Mouse (Mus musculus) midbrain, embryonic 16.5 days (tissue): Measurements from ENCODE around the gene Exoc1. TPM values are rescaled to one million over a fixed set of nuclear protein-coding genes. Genes with fewer than 3 reads are reported as not detected.

Source experiments
- ATAC-seq: fragments of 200-750 bp; cut with Nextera tagmentation; 2 replicates; pipeline ENCODE4 v1.8.0; 2017; ENCODE audit warnings: moderate TSS enrichment
- H3K27ac ChIP-seq: fragments of 300-500 bp; sonication (generic); 2 replicates; pipeline ENCODE4 v1.5.1; 2014; ENCODE audit warnings: mild to moderate bottlenecking, low read length, mixed read lengths
- H3K27me3 ChIP-seq: fragments of 300-500 bp; sonication (generic); 2 replicates; pipeline ENCODE4 v1.6.1; 2014; ENCODE audit warnings: low read depth, low read length, mixed read lengths; ENCODE audit not compliant: control insufficient read depth, insufficient read depth
- H3K36me3 ChIP-seq: fragments of 300-500 bp; sonication (generic); 2 replicates; pipeline ENCODE4 v1.6.1; 2014; ENCODE audit warnings: mild to moderate bottlenecking, low read length, moderate library complexity, mixed read lengths; ENCODE audit not compliant: control insufficient read depth, insufficient read depth
- H3K4me1 ChIP-seq: fragments of 300-500 bp; sonication (generic); 2 replicates; pipeline ENCODE4 v1.6.1; 2014; ENCODE audit warnings: mild to moderate bottlenecking, low read length, mixed read lengths; ENCODE audit not compliant: control insufficient read depth, insufficient read depth
- H3K4me2 ChIP-seq: fragments of 300-500 bp; sonication (generic); 2 replicates; pipeline ENCODE4 v1.6.1; 2014; ENCODE audit warnings: mild to moderate bottlenecking, low read length, mixed read lengths
- H3K4me3 ChIP-seq: fragments of 300-500 bp; sonication (generic); 2 replicates; pipeline ENCODE4 v1.5.1; 2014; ENCODE audit warnings: low read depth, mild to moderate bottlenecking, low read length, moderate library complexity, mixed read lengths
- H3K9ac ChIP-seq: fragments of 300-500 bp; sonication (generic); 2 replicates; pipeline ENCODE4 v1.6.1; 2014; ENCODE audit warnings: low read depth, low read length, mixed read lengths
- H3K9me3 ChIP-seq: fragments of 300-500 bp; sonication (generic); replicated peaks from 2 replicates; pipeline ENCODE4 v1.6.1; 2014; ENCODE audit warnings: mild to moderate bottlenecking, low read length, mixed read lengths; ENCODE audit not compliant: control insufficient read depth, poor library complexity, severe bottlenecking
- WGBS: fragments of 180-500 bp; shearing (Covaris S2); extraction: QIAGEN DNeasy Blood & Tissue Kit; methylation state at CpG from one replicate; pipeline ENCODE4 v1.1.7; 2014; 5-methylcytosine and 5-hydroxymethylcytosine counted together
- polyA plus RNA-seq: library from polyadenylated mRNA; unstranded; fragments of >200 nt; fragmentation: Nextera tagmentation; extraction: Ambion mirVana; gene quantifications from 2 replicates; pipeline ENCODE4 v1.2.1, GENCODE M21; 2015

Gene Exoc1
- polyA plus RNA-seq, result 59.4 and 61.5 TPM in 2 replicates

DNA sequence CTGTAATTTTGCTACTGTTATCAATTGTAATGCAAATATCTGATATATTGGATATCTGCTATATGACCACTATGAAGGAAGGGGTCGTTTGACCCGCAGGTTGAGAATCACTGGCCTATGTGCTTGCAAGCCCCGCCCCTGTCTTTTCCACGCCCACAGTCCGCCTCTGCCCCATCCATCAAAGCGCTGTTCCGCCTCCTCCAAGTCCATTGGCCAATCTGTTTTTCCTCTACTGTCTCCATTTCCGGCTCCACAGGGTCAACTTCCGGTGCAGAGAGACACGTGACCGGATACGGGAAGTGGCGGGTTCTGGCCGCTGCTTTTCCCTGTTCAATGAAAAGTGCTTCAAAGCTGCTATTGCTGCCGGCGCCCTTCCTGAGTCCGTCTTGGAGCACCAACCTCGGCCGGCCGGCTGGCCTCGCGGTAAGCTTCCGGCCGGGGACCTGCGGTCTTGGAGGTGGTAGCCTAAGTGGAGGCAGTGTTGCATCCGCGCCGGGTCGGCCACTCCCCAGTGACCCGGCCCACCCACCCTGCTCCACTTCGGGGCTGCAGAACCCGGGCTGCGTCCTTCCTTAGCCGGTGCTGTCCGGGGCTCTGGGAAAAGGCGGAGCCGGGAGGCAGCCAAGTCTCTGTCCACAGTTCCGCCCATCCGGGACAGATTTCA lies at the start of gene Exoc1:
Gene Exoc1 (plus strand): TSS at position 272 of the 664 bp plus-strand sequence.
- no peaks in the 10 kb centered on the region for H3K27me3 ChIP-seq
- peak within 1 kb of the TSS; percentile 90 for H3K4me3 ChIP-seq
- WGBS, result under 1% methylated on average over 39 of the region's 39 CpGs
- H3K9me3 ChIP-seq, result no peaks in the 10 kb centered on the region
- H3K4me1 ChIP-seq, result peaks cover 15% of the 10 kb centered on the region
- H3K4me2 ChIP-seq, result peak within 1 kb of the TSS; percentile 91
- peak; percentile 100 for ATAC-seq
- H3K36me3 ChIP-seq, result 0 out of 2 replicates have a peak, but pooled peaks cover 3% of the 10 kb centered on the region
- peak within 1 kb of the TSS; percentile 86 for H3K9ac ChIP-seq
- peak within 1 kb of the TSS; percentile 83 for H3K27ac ChIP-seq

DNA sequence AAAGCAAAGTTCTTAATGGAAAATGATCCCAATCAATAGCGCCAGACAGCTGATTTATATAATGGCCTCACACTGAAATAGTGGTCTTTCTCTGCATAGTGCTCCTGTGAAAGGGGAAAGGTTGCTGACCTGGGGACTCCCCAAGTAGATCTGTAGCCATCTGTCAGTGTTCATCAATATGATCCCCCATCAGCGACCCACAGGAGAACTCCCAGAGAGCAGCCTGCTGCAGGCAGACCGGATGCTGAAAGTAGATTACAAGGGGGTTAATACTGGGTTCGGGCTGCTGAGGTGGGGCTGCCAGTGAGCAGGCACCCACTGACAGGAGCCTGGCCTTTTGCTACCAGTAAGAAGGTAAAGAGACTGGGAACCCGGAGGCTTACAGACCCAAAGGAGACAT lies 45.3 kb upstream of the Exoc1 start, which contains the start of gene Gm7271:
Gene Gm7271 (plus strand): TSS at position 230 of the 400 bp plus-strand sequence.
- Histone ChIP-seq H3K9me3 (no peaks in the 10 kb centered on the region), H3K4me1 (no peaks in the 10 kb centered on the region), H3K27me3 (no peaks in the 10 kb centered on the region), H3K4me3 (no peak within 1 kb of the TSS), H3K4me2 (no peak within 1 kb of the TSS), H3K27ac (no peak within 1 kb of the TSS), H3K36me3 (no peaks in the 10 kb centered on the region), H3K9ac (no peak within 1 kb of the TSS)
- 42% methylated on average over 5 of the region's 5 CpGs for whole genome bisulfite sequencing
- ATAC-seq, result no peak

GRCm38 (mm10) chr5:76495126-76495525 lies 34.0 kb upstream of the Exoc1 start:
- Histone ChIP-seq H3K4me3 (no peak overlapping the region), H3K9me3 (no peaks in the 10 kb centered on the region), H3K27me3 (no peaks in the 10 kb centered on the region), H3K4me1 (no peaks in the 10 kb centered on the region), H3K4me2 (no peak overlapping the region), H3K9ac (no peak overlapping the region), H3K36me3 (no peaks in the 10 kb centered on the region), H3K27ac (no peak overlapping the region)
- no peak for ATAC-seq
- 72% methylated on average over 13 of the region's 13 CpGs for WGBS

- Histone ChIP-seq H3K36me3 (no peaks in the 10 kb centered on the region), H3K4me3 (no peak overlapping the region), H3K27ac (no peak overlapping the region), H3K4me2 (no peak overlapping the region), H3K4me1 (no peaks in the 10 kb centered on the region), H3K9ac (no peak overlapping the region), H3K27me3 (no peaks in the 10 kb centered on the region), H3K9me3 (no peaks in the 10 kb centered on the region)
- ATAC-seq, result no peak
- WGBS, result 92% methylated on average over 1 of the region's 1 CpGs
Measured at GRCm38 (mm10) chr5:76522446-76522845, 6.7 kb upstream of the Exoc1 start.

- Histone ChIP-seq H3K4me2 (no peak overlapping the region), H3K4me1 (no peaks in the 10 kb centered on the region), H3K4me3 (no peak overlapping the region), H3K27ac (no peak overlapping the region), H3K27me3 (no peaks in the 10 kb centered on the region), H3K9me3 (no peaks in the 10 kb centered on the region), H3K36me3 (no peaks in the 10 kb centered on the region), H3K9ac (no peak overlapping the region)
- ATAC-seq, result no peak
- WGBS, result 71% methylated on average over 5 of the region's 5 CpGs
Measured at GRCm38 (mm10) chr5:76524623-76525022, 4.5 kb upstream of the Exoc1 start.

DNA sequence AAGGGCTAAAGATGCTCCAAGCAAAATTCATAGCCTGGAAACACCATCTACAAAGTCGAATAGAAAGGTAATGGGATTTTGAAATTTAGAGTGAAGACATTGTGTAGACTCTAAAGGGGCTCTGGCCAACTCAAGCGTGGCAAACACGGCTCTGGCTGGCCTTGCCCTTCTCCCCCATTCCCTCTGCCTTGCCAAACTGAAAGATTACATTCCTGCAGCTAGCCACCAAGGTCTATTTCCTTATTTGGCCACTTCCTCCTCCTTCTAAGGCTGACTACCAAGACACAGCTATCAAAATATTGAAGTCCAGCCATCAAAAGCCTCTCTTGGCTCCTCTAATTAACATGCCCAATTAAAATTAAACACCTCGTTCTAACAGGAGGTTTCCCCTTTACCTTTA lies 4.0 kb upstream of the Exoc1 start:
- Histone ChIP-seq H3K9ac (no peak overlapping the region), H3K36me3 (no peaks in the 10 kb centered on the region), H3K27me3 (no peaks in the 10 kb centered on the region), H3K4me2 (no peak overlapping the region), H3K9me3 (no peaks in the 10 kb centered on the region), H3K4me1 (peaks cover 3% of the 10 kb centered on the region), H3K27ac (no peak overlapping the region), H3K4me3 (no peak overlapping the region)
- WGBS, result 62% methylated on average over 4 of the region's 4 CpGs
- no peak for ATAC-seq

- H3K9me3 ChIP-seq, result no peaks in the 10 kb centered on the region
- H3K9ac ChIP-seq, result no peak overlapping the region
- H3K36me3 ChIP-seq, result no peaks in the 10 kb centered on the region
- H3K27me3 ChIP-seq, result no peaks in the 10 kb centered on the region
- H3K4me3 ChIP-seq, result no peak overlapping the region
- no peak overlapping the region for H3K4me2 ChIP-seq
- ATAC-seq, result no peak
- WGBS, result 57% methylated on average over 2 of the region's 2 CpGs
- peaks cover 11% of the 10 kb centered on the region for H3K4me1 ChIP-seq
- no peak overlapping the region for H3K27ac ChIP-seq
Measured at GRCm38 (mm10) chr5:76525829-76526228, 3.3 kb upstream of the Exoc1 start.

GRCm38 (mm10) chr5:76529704-76530066 lies 574 bp downstream of the Exoc1 start:
- Histone ChIP-seq H3K9me3 (no peaks in the 10 kb centered on the region), H3K36me3 (0 out of 2 replicates have a peak, but pooled peaks cover 3% of the 10 kb centered on the region), H3K9ac (peak overlapping the region; percentile 86), H3K27ac (peak overlapping the region; percentile 83), H3K4me3 (peak overlapping the region; percentile 90), H3K27me3 (no peaks in the 10 kb centered on the region), H3K4me2 (peak overlapping the region; percentile 91), H3K4me1 (peaks cover 15% of the 10 kb centered on the region)
- 11% methylated on average over 9 of the region's 9 CpGs for WGBS
- peak; percentile 55; the same call in 1 of the 2 replicates for ATAC-seq

DNA sequence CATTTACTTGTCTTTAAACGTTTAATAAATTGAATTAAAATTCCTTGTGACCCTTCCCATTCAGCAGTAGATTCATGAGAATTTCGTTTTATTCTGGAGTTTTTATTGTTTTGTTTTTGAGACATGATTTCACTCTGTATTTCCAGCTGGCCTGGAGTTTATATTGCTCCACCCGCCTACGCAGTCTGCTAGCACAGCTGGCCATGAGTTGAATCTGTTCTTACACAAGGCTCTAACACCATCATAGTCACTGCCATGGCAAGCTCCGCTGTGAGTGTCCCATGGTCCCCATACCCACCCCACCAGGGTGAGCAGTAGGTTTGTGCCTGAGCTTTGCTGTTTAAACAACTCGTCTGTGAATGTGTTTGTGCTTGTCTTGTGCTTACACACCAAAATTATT lies 4.1 kb downstream of the Exoc1 start:
- H3K9ac ChIP-seq, result no peak overlapping the region
- no peaks in the 10 kb centered on the region for H3K27me3 ChIP-seq
- H3K9me3 ChIP-seq, result no peaks in the 10 kb centered on the region
- peaks cover 22% of the 10 kb centered on the region for H3K36me3 ChIP-seq
- H3K4me2 ChIP-seq, result no peak overlapping the region
- H3K4me3 ChIP-seq, result no peak overlapping the region
- no peak for ATAC-seq
- no peak overlapping the region for H3K27ac ChIP-seq
- H3K4me1 ChIP-seq, result peaks cover 15% of the 10 kb centered on the region
- WGBS, result 90% methylated on average over 6 of the region's 6 CpGs
